Mouse (Mus musculus): ENCODE results near the gene Pptc7. TPM values are rescaled to one million over a fixed set of nuclear protein-coding genes. Genes with fewer than 3 reads are reported as not detected.
"Not testable (repeated sequence)": the region's sequence is repeated elsewhere in the genome, so short reads cannot be mapped to it uniquely, and the experiment has no call there.

The Pptc7 gene
- polyA plus RNA-seq, 1 experiment from 2014 or later: 8.3 TPM

GRCm38 (mm10) chr5:122318976-122319375 is 34.8 kb downstream of the Pptc7 start:
- not testable (repeated sequence) for H3K27ac ChIP-seq (replicated peaks; ENCODE audit: low read depth, low read length); H3K36me3 ChIP-seq (replicated peaks; ENCODE audit: control insufficient read depth, insufficient read depth, low read depth, low read length); H3K4me2 ChIP-seq (ENCODE audit: low read depth, low read length); ATAC-seq (replicated peaks; ENCODE audit: insufficient number of reproducible peaks, low FRiP score, low TSS enrichment, low read depth); H3K9me3 ChIP-seq (replicated peaks; ENCODE audit: control insufficient read depth, low read length); H3K9ac ChIP-seq (replicated peaks; ENCODE audit: low read length); H3K4me3 ChIP-seq (ENCODE audit: low read depth, low read length); H3K27me3 ChIP-seq (ENCODE audit: control insufficient read depth, insufficient read depth, low read length); DNase-seq (ENCODE audit: low spot score); H3K4me1 ChIP-seq (ENCODE audit: control insufficient read depth, insufficient read depth, low read length)
- 79% methylated on average over 3 of the region's 3 CpGs for WGBS

DNA sequence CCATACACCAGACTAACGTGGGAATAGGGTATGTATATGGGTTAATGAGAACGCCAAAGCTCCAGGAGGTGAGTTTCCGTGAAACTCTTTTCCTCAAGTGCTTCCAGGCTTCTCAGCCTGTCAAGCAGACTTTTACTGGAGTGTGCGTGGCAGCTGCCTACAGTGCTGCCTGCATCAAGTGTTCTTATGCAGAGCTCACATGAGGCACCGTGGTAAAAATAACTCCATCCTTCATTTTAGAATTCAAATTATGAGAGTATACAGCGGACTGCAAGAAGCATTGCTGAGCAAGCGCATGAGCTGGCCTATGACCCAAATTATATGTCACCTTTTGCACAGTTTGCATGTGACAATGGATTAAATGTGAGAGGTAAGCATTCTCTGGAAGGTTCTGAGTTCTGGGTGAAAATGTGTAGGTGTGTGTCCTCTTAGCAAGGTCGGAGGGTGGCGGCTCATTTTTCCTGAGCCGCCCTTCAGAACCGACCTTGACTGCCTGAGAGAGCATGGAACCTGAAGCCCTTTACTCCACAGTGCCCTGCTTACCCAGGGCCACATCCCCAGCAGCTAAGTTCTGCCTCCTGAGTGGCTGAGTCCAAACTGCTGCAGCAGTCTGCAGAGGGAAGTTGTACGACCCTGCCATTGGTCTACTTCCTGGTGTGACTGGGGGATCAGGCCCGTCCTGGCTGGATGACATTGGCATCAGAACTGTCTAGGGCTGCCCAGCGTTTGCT is 35.5 kb downstream of the Pptc7 start:
- ATAC-seq (replicated peaks; ENCODE audit: insufficient number of reproducible peaks, low FRiP score, low TSS enrichment, low read depth) (no peak), DNase-seq (ENCODE audit: low spot score) (no peak)
- H3K9ac ChIP-seq (replicated peaks; ENCODE audit: low read length): no peak overlapping the region
- H3K9me3 ChIP-seq (replicated peaks; ENCODE audit: control insufficient read depth, low read length): no peaks in the 10 kb centered on the region
- WGBS: 80% methylated on average over 14 of the region's 14 CpGs
- H3K27me3 ChIP-seq (ENCODE audit: control insufficient read depth, insufficient read depth, low read length): no peaks in the 10 kb centered on the region
- no peak overlapping the region for H3K4me3 ChIP-seq (ENCODE audit: low read depth, low read length)
- no peak overlapping the region for H3K27ac ChIP-seq (replicated peaks; ENCODE audit: low read depth, low read length)
- no peaks in the 10 kb centered on the region for H3K4me1 ChIP-seq (ENCODE audit: control insufficient read depth, insufficient read depth, low read length)
- no peaks in the 10 kb centered on the region for H3K36me3 ChIP-seq (replicated peaks; ENCODE audit: control insufficient read depth, insufficient read depth, low read depth, low read length)
- H3K4me2 ChIP-seq (ENCODE audit: low read depth, low read length): no peak overlapping the region

GRCm38 (mm10) chr5:122320205-122320781 is 36.1 kb downstream of the Pptc7 start:
- Histone ChIP-seq H3K27me3 (ENCODE audit: control insufficient read depth, insufficient read depth, low read length) (no peaks in the 10 kb centered on the region), H3K9me3 (replicated peaks; ENCODE audit: control insufficient read depth, low read length) (no peaks in the 10 kb centered on the region), H3K36me3 (replicated peaks; ENCODE audit: control insufficient read depth, insufficient read depth, low read depth, low read length) (no peaks in the 10 kb centered on the region), H3K4me2 (ENCODE audit: low read depth, low read length) (no peak overlapping the region), H3K9ac (replicated peaks; ENCODE audit: low read length) (no peak overlapping the region), H3K27ac (replicated peaks; ENCODE audit: low read depth, low read length) (no peak overlapping the region), H3K4me3 (ENCODE audit: low read depth, low read length) (no peak overlapping the region), H3K4me1 (ENCODE audit: control insufficient read depth, insufficient read depth, low read length) (no peaks in the 10 kb centered on the region)
- 73% methylated on average over 12 of the region's 12 CpGs for WGBS
- DNase-seq (ENCODE audit: low spot score) (peak; percentile 6), ATAC-seq (replicated peaks; ENCODE audit: insufficient number of reproducible peaks, low FRiP score, low TSS enrichment, low read depth) (no peak)

DNA sequence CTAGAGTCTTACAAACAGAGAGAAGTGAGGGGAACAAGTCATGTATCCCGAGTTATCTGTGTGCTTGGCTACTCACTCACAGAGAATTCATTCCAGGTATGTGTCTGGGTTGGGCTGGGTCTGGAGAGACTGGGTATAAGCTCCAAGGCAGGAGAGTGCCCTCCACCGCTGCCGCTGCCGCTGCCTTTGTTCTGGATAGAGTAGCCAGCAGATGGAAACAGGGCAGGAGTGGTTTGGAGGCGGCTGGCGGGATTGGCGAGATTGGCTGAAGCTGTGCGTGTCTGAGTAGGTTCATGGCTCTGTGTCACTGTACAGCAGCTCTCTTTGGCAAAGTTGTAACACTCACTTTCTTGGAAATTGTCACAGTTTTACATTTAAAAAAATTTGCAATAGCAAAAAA is 39.4 kb downstream of the Pptc7 start:
- WGBS: 79% methylated on average over 8 of the region's 8 CpGs
- H3K36me3 ChIP-seq (replicated peaks; ENCODE audit: control insufficient read depth, insufficient read depth, low read depth, low read length): no peaks in the 10 kb centered on the region

DNA sequence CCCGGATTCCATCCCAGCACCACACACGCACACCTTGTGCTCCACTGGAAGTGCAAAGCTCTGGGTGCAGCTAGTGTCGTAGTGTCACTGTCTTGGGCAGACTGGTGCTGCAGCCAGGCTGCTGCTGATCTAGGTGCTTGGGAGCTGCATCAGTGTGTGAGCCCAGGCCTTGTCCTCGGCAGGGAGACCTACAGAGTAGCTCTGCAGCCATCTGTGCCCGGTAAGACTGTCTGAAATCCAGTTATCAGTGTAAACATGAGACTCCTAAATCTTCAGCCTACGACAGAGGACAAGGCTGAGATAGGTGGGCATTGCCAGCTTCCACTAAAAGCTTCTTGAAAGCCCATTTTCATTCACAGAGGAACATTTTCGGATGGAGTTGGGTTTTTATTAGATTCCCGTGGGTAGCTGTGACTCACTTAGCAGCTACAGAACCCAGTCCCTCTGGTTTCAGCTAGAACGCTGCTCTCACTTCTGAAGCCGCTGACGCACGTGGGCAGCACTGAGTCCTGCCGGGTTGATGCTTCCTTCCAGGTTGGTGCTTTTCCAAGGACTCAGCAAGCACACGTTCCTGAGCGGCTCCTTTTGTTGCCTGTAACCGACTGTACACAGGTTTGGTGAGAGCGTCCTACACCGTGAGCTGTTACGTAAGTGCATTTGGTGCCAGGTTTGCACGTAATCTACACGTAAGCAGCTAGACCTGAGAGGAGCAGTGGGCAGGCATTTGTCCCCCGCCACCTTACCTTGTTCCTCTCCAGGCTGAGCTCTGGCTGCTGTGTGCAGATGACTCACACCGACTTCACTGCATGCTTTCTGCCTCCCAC is 40.7 kb downstream of the Pptc7 start:
- H3K4me3 ChIP-seq (ENCODE audit: low read depth, low read length): no peak overlapping the region
- no peak overlapping the region for H3K9ac ChIP-seq (replicated peaks; ENCODE audit: low read length)
- no peaks in the 10 kb centered on the region for H3K9me3 ChIP-seq (replicated peaks; ENCODE audit: control insufficient read depth, low read length)
- H3K36me3 ChIP-seq (replicated peaks; ENCODE audit: control insufficient read depth, insufficient read depth, low read depth, low read length): no peaks in the 10 kb centered on the region
- 89% methylated on average over 23 of the region's 23 CpGs for WGBS
- H3K4me2 ChIP-seq (ENCODE audit: low read depth, low read length): no peak overlapping the region
- DNase-seq (ENCODE audit: low spot score) (no peak), ATAC-seq (replicated peaks; ENCODE audit: insufficient number of reproducible peaks, low FRiP score, low TSS enrichment, low read depth) (no peak)
- no peak overlapping the region for H3K27ac ChIP-seq (replicated peaks; ENCODE audit: low read depth, low read length)
- H3K4me1 ChIP-seq (ENCODE audit: control insufficient read depth, insufficient read depth, low read length): no peaks in the 10 kb centered on the region
- no peaks in the 10 kb centered on the region for H3K27me3 ChIP-seq (ENCODE audit: control insufficient read depth, insufficient read depth, low read length)

More for the DNA sequence above, 39.4 kb downstream of the Pptc7 start:
- Histone ChIP-seq H3K27ac (replicated peaks; ENCODE audit: low read depth, low read length) (no peak overlapping the region), H3K9ac (replicated peaks; ENCODE audit: low read length) (no peak overlapping the region), H3K27me3 (ENCODE audit: control insufficient read depth, insufficient read depth, low read length) (no peaks in the 10 kb centered on the region), H3K4me1 (ENCODE audit: control insufficient read depth, insufficient read depth, low read length) (no peaks in the 10 kb centered on the region), H3K4me3 (ENCODE audit: low read depth, low read length) (no peak overlapping the region), H3K4me2 (ENCODE audit: low read depth, low read length) (no peak overlapping the region), H3K9me3 (replicated peaks; ENCODE audit: control insufficient read depth, low read length) (no peaks in the 10 kb centered on the region)
- ATAC-seq (replicated peaks; ENCODE audit: insufficient number of reproducible peaks, low FRiP score, low TSS enrichment, low read depth): no peak
- DNase-seq (ENCODE audit: low spot score): no peak

GRCm38 (mm10) chr5:122325477-122325876 is 41.3 kb downstream of the Pptc7 start:
- DNase-seq (ENCODE audit: low spot score): no peak
- Histone ChIP-seq H3K27ac (replicated peaks; ENCODE audit: low read depth, low read length) (no peak overlapping the region), H3K36me3 (replicated peaks; ENCODE audit: control insufficient read depth, insufficient read depth, low read depth, low read length) (no peaks in the 10 kb centered on the region), H3K9ac (replicated peaks; ENCODE audit: low read length) (no peak overlapping the region), H3K9me3 (replicated peaks; ENCODE audit: control insufficient read depth, low read length) (no peaks in the 10 kb centered on the region), H3K4me2 (ENCODE audit: low read depth, low read length) (no peak overlapping the region), H3K27me3 (ENCODE audit: control insufficient read depth, insufficient read depth, low read length) (no peaks in the 10 kb centered on the region), H3K4me3 (ENCODE audit: low read depth, low read length) (no peak overlapping the region), H3K4me1 (ENCODE audit: control insufficient read depth, insufficient read depth, low read length) (no peaks in the 10 kb centered on the region)
- no peak for ATAC-seq (replicated peaks; ENCODE audit: insufficient number of reproducible peaks, low FRiP score, low TSS enrichment, low read depth)
- WGBS: 87% methylated on average over 8 of the region's 8 CpGs

DNA sequence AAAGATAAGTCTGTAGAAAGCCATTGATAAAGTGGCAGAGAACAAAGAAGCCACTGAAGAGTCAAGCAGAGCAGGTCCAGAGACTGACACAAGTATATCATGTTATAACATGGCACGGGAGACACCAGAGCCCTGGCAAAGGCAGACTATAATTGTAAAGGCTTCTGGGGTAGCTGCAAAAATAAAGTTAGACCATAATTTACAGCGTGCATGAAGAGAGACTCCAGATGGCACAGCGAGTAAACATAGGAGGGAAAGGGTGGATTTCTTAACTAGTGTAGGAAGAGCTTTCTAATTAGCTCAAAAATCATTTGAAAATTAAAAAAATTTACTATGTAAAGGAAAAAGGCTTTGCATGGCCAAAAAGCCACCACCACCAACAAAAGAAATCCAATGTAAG is 43.1 kb downstream of the Pptc7 start:
- no peak overlapping the region for H3K4me3 ChIP-seq (ENCODE audit: low read depth, low read length)
- 92% methylated on average over 3 of the region's 3 CpGs for WGBS

DNA sequence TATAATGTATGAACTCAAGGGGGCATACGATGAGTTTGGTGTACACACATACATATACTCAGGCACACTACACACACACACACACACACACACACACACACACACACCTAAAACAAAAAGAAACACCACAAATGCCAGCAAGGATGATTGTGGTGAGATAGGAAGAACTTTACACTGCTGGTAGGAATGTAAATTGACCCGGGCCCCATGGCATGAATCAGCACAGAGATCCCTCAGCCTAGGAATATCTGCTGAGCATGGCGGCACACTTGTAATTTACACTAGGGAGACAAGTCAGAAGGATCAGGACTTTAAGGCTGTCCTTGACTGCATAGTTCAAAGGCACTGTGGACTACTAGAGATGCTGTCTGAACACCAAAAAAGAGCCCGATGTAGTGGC is 46.1 kb downstream of the Pptc7 start:
- no peak overlapping the region for H3K4me3 ChIP-seq (ENCODE audit: low read depth, low read length)
- 88% methylated on average over 4 of the region's 4 CpGs for WGBS
- no peak overlapping the region for H3K9ac ChIP-seq (replicated peaks; ENCODE audit: low read length)
- no peak for DNase-seq (ENCODE audit: low spot score)
- H3K27me3 ChIP-seq (ENCODE audit: control insufficient read depth, insufficient read depth, low read length): no peaks in the 10 kb centered on the region
- no peaks in the 10 kb centered on the region for H3K36me3 ChIP-seq (replicated peaks; ENCODE audit: control insufficient read depth, insufficient read depth, low read depth, low read length)
- no peaks in the 10 kb centered on the region for H3K4me1 ChIP-seq (ENCODE audit: control insufficient read depth, insufficient read depth, low read length)
- H3K27ac ChIP-seq (replicated peaks; ENCODE audit: low read depth, low read length): no peak overlapping the region
- ATAC-seq (replicated peaks; ENCODE audit: insufficient number of reproducible peaks, low FRiP score, low TSS enrichment, low read depth): no peak
- H3K4me2 ChIP-seq (ENCODE audit: low read depth, low read length): no peak overlapping the region
- no peaks in the 10 kb centered on the region for H3K9me3 ChIP-seq (replicated peaks; ENCODE audit: control insufficient read depth, low read length)

More for the DNA sequence above, 43.1 kb downstream of the Pptc7 start:
- Histone ChIP-seq H3K4me2 (ENCODE audit: low read depth, low read length) (no peak overlapping the region), H3K9me3 (replicated peaks; ENCODE audit: control insufficient read depth, low read length) (no peaks in the 10 kb centered on the region), H3K9ac (replicated peaks; ENCODE audit: low read length) (no peak overlapping the region), H3K27ac (replicated peaks; ENCODE audit: low read depth, low read length) (no peak overlapping the region), H3K27me3 (ENCODE audit: control insufficient read depth, insufficient read depth, low read length) (no peaks in the 10 kb centered on the region), H3K4me1 (ENCODE audit: control insufficient read depth, insufficient read depth, low read length) (no peaks in the 10 kb centered on the region), H3K36me3 (replicated peaks; ENCODE audit: control insufficient read depth, insufficient read depth, low read depth, low read length) (no peaks in the 10 kb centered on the region)
- no peak for ATAC-seq (replicated peaks; ENCODE audit: insufficient number of reproducible peaks, low FRiP score, low TSS enrichment, low read depth)
- DNase-seq (ENCODE audit: low spot score): no peak

Measured in embryonic facial prominence, embryonic 11.5 days (tissue).